Mouse (Mus musculus) heart, embryonic 14.5 days (tissue): ENCODE measurements around the gene Olfr632. TPM values are rescaled to one million over a fixed set of nuclear protein-coding genes. Genes with fewer than 3 reads are reported as not detected.

ENCODE experiments used
- ATAC-seq: fragments of 200-750 bp; cut with Nextera tagmentation; 2 replicates; pipeline ENCODE4 v1.8.0; 2017; ENCODE audit warnings: low read depth, moderate TSS enrichment; ENCODE audit not compliant: insufficient number of reproducible peaks, insufficient read depth, low FRiP score
- H3K27ac ChIP-seq, 2 experiments: fragments of 200-500 bp in 1 of 2; fragments of 300-500 bp in 1 of 2; sonication (generic) in 1 of 2; replicated peaks in 1 of 2; 2 replicates each; pipeline ENCODE4 v1.5.1; 2012 to 2014; ENCODE audit warnings: low read depth in 2 of 2, low read length in 2 of 2, control low read depth in 1 of 2, mild to moderate bottlenecking in 1 of 2, mixed read lengths in 1 of 2; ENCODE audit not compliant: control insufficient read depth in 1 of 2, insufficient read depth in 1 of 2
- H3K27me3 ChIP-seq: fragments of 300-500 bp; sonication (generic); 2 replicates; pipeline ENCODE4 v1.6.1; 2014; ENCODE audit warnings: mild to moderate bottlenecking, low read length, control low read depth; ENCODE audit not compliant: control insufficient read depth, insufficient read depth
- H3K36me3 ChIP-seq: fragments of 300-500 bp; sonication (generic); 2 replicates; pipeline ENCODE4 v1.6.1; 2014; ENCODE audit warnings: mild to moderate bottlenecking, control low read depth, low read length, mixed read lengths; ENCODE audit not compliant: control insufficient read depth, insufficient read depth
- H3K4me1 ChIP-seq, 2 experiments: fragments of 200-500 bp in 1 of 2; fragments of 300-500 bp in 1 of 2; sonication (generic) in 1 of 2; 2 replicates each; pipeline ENCODE4 v1.6.1; 2012 to 2014; ENCODE audit warnings: low read length in 2 of 2, control low read depth in 1 of 2, mixed read lengths in 1 of 2; ENCODE audit not compliant: control insufficient read depth in 2 of 2, insufficient read depth in 2 of 2
- H3K4me2 ChIP-seq: fragments of 300-500 bp; sonication (generic); 2 replicates; pipeline ENCODE4 v1.6.1; 2014; ENCODE audit warnings: mild to moderate bottlenecking, low read length
- H3K4me3 ChIP-seq, 2 experiments: fragments of 200-500 bp in 1 of 2; fragments of 300-500 bp in 1 of 2; sonication (generic) in 1 of 2; 2 replicates each; pipeline ENCODE4 v1.5.1; 2012 to 2014; ENCODE audit warnings: low read length in 2 of 2, mild to moderate bottlenecking in 2 of 2, control low read depth in 1 of 2, low read depth in 1 of 2, moderate library complexity in 1 of 2; ENCODE audit not compliant: control insufficient read depth in 1 of 2, insufficient read depth in 1 of 2
- H3K9ac ChIP-seq: fragments of 300-500 bp; sonication (generic); 2 replicates; pipeline ENCODE4 v1.6.1; 2014; ENCODE audit warnings: mild to moderate bottlenecking, low read length
- H3K9me3 ChIP-seq: fragments of 300-500 bp; sonication (generic); 2 replicates; pipeline ENCODE4 v1.6.1; 2016; ENCODE audit warnings: low read length, control low read depth; ENCODE audit not compliant: control insufficient read depth
- WGBS: fragments of 180-500 bp; shearing (Covaris S2); extraction: QIAGEN DNeasy Blood & Tissue Kit; methylation state at CpG from one replicate; pipeline ENCODE4 v1.1.7; 2014; 5-methylcytosine and 5-hydroxymethylcytosine counted together
- polyA plus RNA-seq: library from polyadenylated mRNA; unstranded; fragments of >200 nt; fragmentation: Nextera tagmentation; extraction: Ambion mirVana; gene quantifications from 2 replicates; pipeline ENCODE4 v1.2.1, GENCODE M21; 2014

The Olfr632 gene
- not detected in 2 replicates for polyA plus RNA-seq

DNA sequence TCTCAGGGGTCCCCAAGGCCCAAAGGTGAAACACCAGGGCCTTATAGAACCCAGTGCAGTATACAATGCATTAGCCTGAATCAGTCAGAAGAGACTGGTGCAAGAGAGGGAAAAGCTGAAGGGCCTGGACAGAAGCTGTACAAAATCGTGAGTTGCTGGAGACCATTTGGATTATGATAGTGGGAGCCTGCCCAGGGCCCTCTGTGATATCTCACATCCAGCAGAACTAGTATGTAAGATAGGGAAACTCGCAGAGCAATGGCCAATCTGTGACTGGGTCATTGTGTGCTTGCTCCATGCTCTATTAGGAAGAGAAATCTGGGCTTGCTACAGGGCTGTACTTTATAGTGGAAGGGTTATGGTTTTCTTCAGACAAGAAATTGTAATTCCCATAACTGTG, at the start of gene Olfr632:
Gene Olfr632 (plus strand): TSS at position 84 of the 400 bp plus-strand sequence.
- WGBS: 49% methylated on average over 2 of the region's 2 CpGs
- no peak within 1 kb of the TSS for H3K27ac ChIP-seq
- H3K36me3 ChIP-seq: no peaks in the 10 kb centered on the region
- H3K4me3 ChIP-seq: no peak within 1 kb of the TSS
- H3K4me2 ChIP-seq: no peak within 1 kb of the TSS
- no peaks in the 10 kb centered on the region for H3K27me3 ChIP-seq
- ATAC-seq: no peak
- no peak within 1 kb of the TSS for H3K9ac ChIP-seq
- no peaks in the 10 kb centered on the region for H3K4me1 ChIP-seq
- H3K9me3 ChIP-seq: no peaks in the 10 kb centered on the region

DNA sequence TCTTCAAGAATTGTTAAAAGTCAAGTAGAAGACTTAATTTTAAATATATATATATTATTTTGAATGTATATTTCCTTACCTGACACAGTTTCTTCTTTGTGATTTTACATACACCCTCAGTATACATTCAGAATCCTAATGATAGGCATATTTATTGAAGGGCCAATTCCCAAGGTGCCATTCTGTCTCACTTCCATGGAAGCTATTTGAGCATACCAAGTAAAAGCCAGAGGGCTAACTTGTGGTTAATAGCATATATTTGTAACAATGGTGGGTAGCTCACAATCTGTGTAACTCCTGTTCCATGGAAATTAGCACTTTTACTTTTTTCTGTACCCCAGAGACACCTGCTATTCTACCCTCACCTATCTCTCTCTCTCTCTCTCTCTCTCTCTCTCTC, 48.0 kb upstream of the Olfr632 start, which contains the start of gene Olfr66:
Gene Olfr66 (minus strand): TSS at position 101 of the 400 bp plus-strand sequence.
- Histone ChIP-seq H3K27me3 (no peaks in the 10 kb centered on the region), H3K27ac (no peak within 1 kb of the TSS), H3K4me1 (no peaks in the 10 kb centered on the region), H3K36me3 (no peaks in the 10 kb centered on the region), H3K9ac (no peak within 1 kb of the TSS), H3K9me3 (0 out of 2 replicates have a peak, but pooled peaks cover 4% of the 10 kb centered on the region), H3K4me3 (no peak within 1 kb of the TSS), H3K4me2 (no peak within 1 kb of the TSS)
- no peak for ATAC-seq

DNA sequence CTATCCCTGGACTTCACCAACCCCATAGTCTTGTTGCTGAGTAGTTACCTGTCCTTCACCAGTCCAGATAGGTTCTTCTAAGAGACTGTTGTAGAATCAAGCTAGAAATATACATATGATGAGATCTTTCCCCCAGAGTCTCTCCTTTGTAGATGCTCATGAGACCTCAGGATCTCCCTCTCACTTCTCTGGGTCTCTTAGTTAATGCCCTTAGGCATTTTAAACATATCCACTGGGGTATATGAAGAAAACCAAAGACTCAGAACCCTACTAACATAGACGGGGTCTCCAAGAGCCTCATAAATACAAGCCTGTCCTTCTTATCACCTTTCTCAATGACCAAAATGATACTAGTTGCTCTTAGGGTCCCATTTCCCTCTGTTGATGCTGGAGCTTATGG, 39.8 kb upstream of the Olfr632 start, which contains the start of gene Olfr64:
Gene Olfr64 (minus strand): TSS at position 101 of the 400 bp plus-strand sequence.
- H3K4me3 ChIP-seq: no peak within 1 kb of the TSS
- 54% methylated on average over 1 of the region's 1 CpGs for WGBS
- no peak within 1 kb of the TSS for H3K27ac ChIP-seq
- no peaks in the 10 kb centered on the region for H3K36me3 ChIP-seq
- H3K9ac ChIP-seq: no peak within 1 kb of the TSS
- H3K4me2 ChIP-seq: no peak within 1 kb of the TSS
- H3K27me3 ChIP-seq: no peaks in the 10 kb centered on the region
- no peaks in the 10 kb centered on the region for H3K4me1 ChIP-seq
- ATAC-seq: no peak
- H3K9me3 ChIP-seq: no peaks in the 10 kb centered on the region

DNA sequence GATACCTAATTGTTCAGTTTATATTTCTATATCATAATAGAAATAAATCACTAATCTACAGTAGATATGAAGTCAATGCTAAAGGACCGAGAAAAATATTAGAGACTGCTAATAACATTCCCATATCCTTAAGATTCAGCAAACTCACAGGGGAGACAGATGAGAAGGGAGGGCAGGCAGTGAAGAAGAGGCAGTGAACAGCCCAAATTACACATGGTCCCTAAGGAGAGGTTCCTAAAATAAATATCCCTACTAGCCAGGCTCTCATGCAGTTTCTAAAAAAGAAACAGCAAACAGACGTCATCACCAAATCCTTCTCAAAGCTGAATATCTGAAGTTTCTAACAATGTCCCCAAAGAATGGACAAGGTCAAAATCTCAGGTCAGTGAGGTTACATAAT, 31.0 kb upstream of the Olfr632 start, which contains the start of gene Olfr65:
Gene Olfr65 (plus strand): TSS at position 301 of the 400 bp plus-strand sequence.
- 54% methylated on average over 2 of the region's 2 CpGs for WGBS
- ATAC-seq: no peak
- H3K9ac ChIP-seq: no peak within 1 kb of the TSS

DNA sequence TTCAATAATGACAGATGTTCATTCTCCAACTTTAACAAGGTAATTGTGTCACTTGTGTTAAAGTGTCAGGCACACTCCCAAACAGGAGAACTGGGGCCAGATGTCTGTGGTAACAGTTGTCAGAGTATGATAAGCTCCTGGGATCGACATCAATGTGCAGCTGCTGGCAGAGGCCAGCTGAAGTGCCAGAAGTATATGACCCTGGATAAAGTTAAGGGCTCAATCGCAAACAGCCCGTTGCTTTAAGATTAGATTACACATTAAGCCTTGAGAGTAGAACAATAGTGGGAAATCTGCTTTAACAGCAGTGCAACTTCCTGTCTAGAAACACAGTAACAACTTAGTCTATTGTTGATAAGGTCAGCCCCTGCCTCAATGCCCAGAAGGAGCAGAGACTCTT, 24.1 kb upstream of the Olfr632 start:
- Histone ChIP-seq H3K36me3 (no peaks in the 10 kb centered on the region), H3K9me3 (no peaks in the 10 kb centered on the region), H3K4me1 (no peaks in the 10 kb centered on the region), H3K27me3 (no peaks in the 10 kb centered on the region), H3K4me3 (no peak overlapping the region), H3K9ac (no peak overlapping the region), H3K27ac (no peak overlapping the region), H3K4me2 (no peak overlapping the region)
- ATAC-seq: peak; percentile 73
- 2% methylated on average over 3 of the region's 3 CpGs for WGBS

More for the DNA sequence above, 31.0 kb upstream of the Olfr632 start, which contains the start of gene Olfr65:
- H3K36me3 ChIP-seq: no peaks in the 10 kb centered on the region
- no peak within 1 kb of the TSS for H3K4me3 ChIP-seq
- H3K4me1 ChIP-seq: no peaks in the 10 kb centered on the region
- no peak within 1 kb of the TSS for H3K4me2 ChIP-seq
- no peak within 1 kb of the TSS for H3K27ac ChIP-seq
- no peaks in the 10 kb centered on the region for H3K9me3 ChIP-seq
- no peaks in the 10 kb centered on the region for H3K27me3 ChIP-seq

DNA sequence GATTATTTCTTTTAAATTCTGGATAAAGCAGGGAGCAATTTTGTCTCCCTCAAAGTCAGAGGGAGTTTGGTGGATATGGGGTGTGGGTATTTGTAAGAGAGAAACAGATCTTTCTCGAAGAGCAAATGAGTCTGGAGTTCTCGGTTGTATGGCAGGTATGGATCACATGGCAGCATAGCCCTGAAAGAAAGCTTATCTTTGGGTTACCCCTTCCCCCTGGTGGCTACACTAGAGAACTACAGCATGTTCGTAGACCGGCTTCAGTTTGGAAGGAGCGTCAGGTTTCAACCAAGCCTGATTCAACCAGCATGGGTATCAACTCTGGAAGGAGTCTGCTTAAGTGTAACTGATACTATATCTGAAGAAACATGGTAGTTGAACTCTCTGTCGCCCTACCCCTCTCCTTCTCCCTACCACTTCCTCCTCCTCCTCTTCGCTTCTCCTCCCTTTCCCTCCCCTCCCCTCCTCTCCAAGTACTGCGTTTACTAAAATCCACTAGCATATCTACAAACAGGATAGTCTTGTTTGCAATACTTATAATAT, 21.1 kb upstream of the Olfr632 start:
- Histone ChIP-seq H3K27me3 (no peaks in the 10 kb centered on the region), H3K4me1 (no peaks in the 10 kb centered on the region), H3K27ac (no peak overlapping the region), H3K4me2 (no peak overlapping the region), H3K36me3 (no peaks in the 10 kb centered on the region), H3K4me3 (no peak overlapping the region), H3K9ac (no peak overlapping the region), H3K9me3 (no peaks in the 10 kb centered on the region)
- 52% methylated on average over 8 of the region's 8 CpGs for WGBS
- no peak for ATAC-seq

DNA sequence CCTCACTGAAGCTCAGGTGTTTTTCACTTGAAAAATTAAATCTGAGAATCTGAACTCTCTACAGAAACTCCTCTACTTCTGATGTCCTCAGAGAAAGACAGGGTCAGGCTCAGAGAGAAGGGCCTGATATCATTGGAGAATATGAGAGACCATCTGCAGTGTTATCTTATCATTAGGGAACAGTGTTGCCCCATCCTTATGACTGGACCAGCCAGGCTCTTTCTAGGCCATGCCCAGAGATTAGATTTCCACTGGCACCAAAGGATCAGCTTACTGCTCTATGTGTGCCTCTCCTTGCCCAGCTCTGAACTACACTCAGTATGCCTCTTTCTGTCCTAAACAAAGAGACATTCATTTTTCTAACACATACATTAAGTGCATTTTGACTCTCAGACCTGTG, 18.8 kb upstream of the Olfr632 start:
- ATAC-seq: no peak
- Histone ChIP-seq H3K27ac (no peak overlapping the region), H3K36me3 (no peaks in the 10 kb centered on the region), H3K9me3 (no peaks in the 10 kb centered on the region), H3K4me3 (no peak overlapping the region), H3K4me2 (no peak overlapping the region), H3K27me3 (no peaks in the 10 kb centered on the region), H3K4me1 (no peaks in the 10 kb centered on the region), H3K9ac (no peak overlapping the region)

DNA sequence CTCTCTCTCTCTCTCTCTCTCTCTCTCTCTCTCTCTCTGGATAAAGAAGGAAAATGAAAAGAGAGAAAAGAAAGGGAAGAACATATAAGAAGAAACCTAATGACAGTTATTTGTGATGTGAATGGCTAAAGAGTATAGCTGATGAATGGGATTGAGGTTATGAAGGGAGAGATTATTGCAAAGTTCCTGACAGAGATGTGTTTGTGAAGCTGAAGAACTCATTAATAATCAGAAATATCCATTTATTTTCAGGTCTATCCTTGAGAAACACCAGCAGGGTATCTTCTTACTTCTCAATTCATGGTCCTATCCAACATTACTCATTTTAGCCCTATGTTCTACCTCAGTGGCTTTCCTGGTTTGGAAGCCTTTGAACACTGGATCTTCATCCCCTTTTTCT, 5.6 kb upstream of the Olfr632 start, which contains the start of gene Olfr631:
Gene Olfr631 (plus strand): TSS at position 301 of the 400 bp plus-strand sequence.
- H3K9ac ChIP-seq: no peak within 1 kb of the TSS
- no peaks in the 10 kb centered on the region for H3K36me3 ChIP-seq
- no peak for ATAC-seq
- no peak within 1 kb of the TSS for H3K27ac ChIP-seq
- no peaks in the 10 kb centered on the region for H3K4me1 ChIP-seq
- no peak within 1 kb of the TSS for H3K4me2 ChIP-seq
- no peaks in the 10 kb centered on the region for H3K27me3 ChIP-seq
- no peaks in the 10 kb centered on the region for H3K9me3 ChIP-seq
- no peak within 1 kb of the TSS for H3K4me3 ChIP-seq
